Mouse (Mus musculus) small intestine, adult 2 months (tissue): ENCODE measurements at regions not wholly inside any gene's neighbourhood (a gene's known extent, or its start where the extent isn't known, plus 50 kb on each side); places are given as distances from the start of the nearest gene placed in this dataset.

Source experiments
- H3K27ac ChIP-seq: fragments of 200-500 bp; 2 replicates; pipeline ENCODE4 v1.5.1; 2012; ENCODE audit warnings: low read depth, low read length, control low read depth, inconsistent platforms; ENCODE audit not compliant: insufficient read depth
- H3K27me3 ChIP-seq: fragments of 200-500 bp; 2 replicates; pipeline ENCODE4 v1.6.1; 2012; ENCODE audit warnings: mild to moderate bottlenecking, moderate library complexity, low read length, inconsistent platforms; ENCODE audit not compliant: control insufficient read depth, insufficient read depth
- H3K36me3 ChIP-seq: fragments of 200-500 bp; 2 replicates; pipeline ENCODE4 v1.6.1; 2012; ENCODE audit warnings: mild to moderate bottlenecking, low read length, control low read depth, inconsistent platforms; ENCODE audit not compliant: control insufficient read depth, insufficient read depth
- H3K4me1 ChIP-seq: fragments of 200-500 bp; 2 replicates; pipeline ENCODE4 v1.6.1; 2012; ENCODE audit warnings: low read length, inconsistent platforms, mixed read lengths; ENCODE audit not compliant: control insufficient read depth, insufficient read depth, insufficient read length
- H3K4me3 ChIP-seq: fragments of 200-500 bp; 2 replicates; pipeline ENCODE4 v1.5.1; 2012; ENCODE audit warnings: low read depth, mild to moderate bottlenecking, control low read depth, inconsistent platforms, low read length, moderate library complexity
- CTCF ChIP-seq: fragments of 200-500 bp; IDR thresholded peaks from 2 replicates; pipeline ENCODE4 v1.5.1; 2012; ENCODE audit warnings: low read depth, mild to moderate bottlenecking, control low read depth, inconsistent platforms, low read length, moderate library complexity, mixed read lengths; ENCODE audit not compliant: insufficient replicate concordance, insufficient read length; ENCODE audit errors: extremely low read depth
- POLR2A ChIP-seq: fragments of 200-500 bp; IDR thresholded peaks from 2 replicates; pipeline ENCODE4 v1.6.1; 2012; ENCODE audit warnings: low read depth, mild to moderate bottlenecking, control low read depth, inconsistent platforms, low read length, moderate library complexity
- WGBS: fragments of 180-500 bp; shearing (Covaris S2); methylation state at CpG from one replicate; pipeline ENCODE4 v1.1.7; 2018; 5-methylcytosine and 5-hydroxymethylcytosine counted together

DNA sequence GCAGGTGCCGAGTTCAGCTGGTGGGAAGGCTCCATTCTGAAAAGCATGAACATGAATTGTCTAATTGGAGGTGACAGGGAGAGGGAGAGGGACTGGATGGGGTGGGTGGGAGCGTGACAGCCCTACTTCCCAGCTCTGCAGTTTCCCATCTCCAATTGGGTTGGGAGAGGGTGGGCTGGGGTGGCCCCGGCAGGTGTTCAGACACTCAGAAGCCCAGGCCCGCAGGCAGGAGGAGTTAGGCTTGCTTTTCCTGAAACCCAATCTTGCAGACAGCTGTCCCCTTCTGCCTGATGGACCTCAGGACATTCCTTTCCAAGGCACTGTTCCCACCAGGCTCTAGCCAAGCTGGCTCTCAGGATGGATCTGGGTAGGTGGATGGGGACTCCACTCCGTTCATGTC, 51.9 kb upstream of the Cdon start:
- H3K4me3 ChIP-seq, result no peak overlapping the region
- TF ChIP-seq CTCF (no peak), POLR2A (no peak)
- no peak overlapping the region for H3K27ac ChIP-seq
- H3K4me1 ChIP-seq, result no peaks in the 10 kb centered on the region
- H3K36me3 ChIP-seq, result no peaks in the 10 kb centered on the region
- no peaks in the 10 kb centered on the region for H3K27me3 ChIP-seq
- 85% methylated on average over 5 of the region's 5 CpGs for WGBS

GRCm38 (mm10) chr9:35370031-35370430, 50.9 kb upstream of the Cdon start:
- no peak for TF ChIP-seq POLR2A
- TF ChIP-seq CTCF, result no peak
- no peak overlapping the region for H3K27ac ChIP-seq
- no peaks in the 10 kb centered on the region for H3K36me3 ChIP-seq
- WGBS, result 82% methylated on average over 3 of the region's 3 CpGs
- no peaks in the 10 kb centered on the region for H3K4me1 ChIP-seq
- H3K4me3 ChIP-seq, result no peak overlapping the region
- no peaks in the 10 kb centered on the region for H3K27me3 ChIP-seq

DNA sequence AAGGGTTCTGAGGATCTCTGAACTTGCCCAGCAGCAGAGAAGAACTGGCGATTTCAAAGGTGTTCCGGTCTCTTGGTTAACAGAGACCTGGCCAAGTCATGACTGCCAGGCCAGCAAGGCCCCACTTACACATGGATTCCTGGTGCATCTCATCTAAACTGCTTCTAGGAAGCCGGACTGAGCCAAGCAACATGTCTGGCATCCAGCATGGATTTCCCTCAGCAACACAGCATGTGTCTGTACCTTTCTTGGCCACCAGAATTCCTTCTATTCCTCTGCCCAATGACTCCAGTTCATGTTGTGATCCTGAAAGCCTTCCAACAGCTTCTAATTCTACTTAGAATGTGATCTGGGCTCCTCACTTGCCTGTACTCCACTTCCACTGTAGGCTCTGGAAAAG, 50.0 kb upstream of the Cdon start:
- Histone ChIP-seq H3K4me1 (no peaks in the 10 kb centered on the region), H3K27me3 (no peaks in the 10 kb centered on the region), H3K27ac (no peak overlapping the region), H3K4me3 (no peak overlapping the region), H3K36me3 (no peaks in the 10 kb centered on the region)
- 96% methylated on average over 3 of the region's 3 CpGs for WGBS
- TF ChIP-seq POLR2A (no peak), CTCF (no peak)
